Mouse (Mus musculus) ovary, postnatal 10 days (tissue): ENCODE results near the gene Otol1.

Experiments used
- DNase-seq: peaks from one replicate; pipeline ENCODE4 v3.0.0; 2022; ENCODE audit warnings: low spot score

Gene Otol1

DNA sequence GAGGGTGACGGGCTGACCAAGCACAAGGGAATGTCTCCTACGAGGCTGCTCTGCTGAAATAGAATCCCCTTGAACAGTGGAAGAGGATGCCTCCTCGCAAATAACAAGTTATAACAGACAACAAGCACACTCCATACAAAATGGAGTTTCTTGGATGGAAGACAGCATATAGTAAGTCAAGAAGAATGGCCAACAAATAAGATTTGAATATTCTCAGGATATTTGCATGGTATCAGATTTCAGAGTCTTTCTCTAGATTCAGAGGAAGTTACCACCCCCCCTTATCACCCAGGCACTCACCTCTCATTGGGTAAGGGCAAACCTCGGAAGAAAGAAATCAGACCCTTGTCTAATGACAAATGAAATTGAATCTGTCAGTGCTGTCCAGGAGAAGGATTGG is at the start of gene Otol1:
TSS of gene Otol1 (plus strand) at position 301 of the 400 bp plus-strand sequence.
- no peak for DNase-seq

- no peak for DNase-seq
These were observed 45.2 kb upstream of the Otol1 start for GRCm38 (mm10) chr3:69962187-69962586.

DNA sequence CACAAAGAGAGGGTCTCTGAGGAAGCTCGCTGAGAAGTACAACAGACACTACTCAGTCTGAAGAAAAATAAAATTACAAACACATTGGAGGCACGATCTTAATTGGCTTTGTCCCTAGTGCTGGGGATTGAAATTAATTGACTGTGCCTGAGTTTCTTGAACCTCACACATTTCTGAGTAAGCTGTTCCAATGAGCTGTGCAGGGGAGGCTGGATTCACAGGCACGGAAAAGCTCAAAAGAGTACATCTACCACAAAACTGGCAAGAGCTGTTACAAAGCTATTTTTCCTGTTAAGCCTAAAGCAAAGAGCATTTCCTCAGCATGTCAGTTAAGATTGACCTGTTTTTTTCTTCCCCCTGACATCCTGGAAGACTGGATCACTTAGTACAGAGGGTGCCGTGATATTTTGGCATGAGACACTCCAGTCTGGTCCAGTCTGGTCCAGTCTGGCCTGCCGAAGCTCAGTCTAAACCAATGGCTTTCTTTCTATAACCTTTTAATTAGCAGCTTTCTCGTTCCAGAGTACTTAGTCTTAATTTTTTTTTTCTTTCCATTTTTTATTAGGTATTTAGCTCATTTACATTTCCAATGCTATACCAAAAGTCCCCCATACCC is 35.8 kb upstream of the Otol1 start:
- DNase-seq: no peak

GRCm38 (mm10) chr3:69978092-69978491 is 29.3 kb upstream of the Otol1 start:
- no peak for DNase-seq

GRCm38 (mm10) chr3:69993806-69994205 is 13.6 kb upstream of the Otol1 start:
- DNase-seq: no peak

DNA sequence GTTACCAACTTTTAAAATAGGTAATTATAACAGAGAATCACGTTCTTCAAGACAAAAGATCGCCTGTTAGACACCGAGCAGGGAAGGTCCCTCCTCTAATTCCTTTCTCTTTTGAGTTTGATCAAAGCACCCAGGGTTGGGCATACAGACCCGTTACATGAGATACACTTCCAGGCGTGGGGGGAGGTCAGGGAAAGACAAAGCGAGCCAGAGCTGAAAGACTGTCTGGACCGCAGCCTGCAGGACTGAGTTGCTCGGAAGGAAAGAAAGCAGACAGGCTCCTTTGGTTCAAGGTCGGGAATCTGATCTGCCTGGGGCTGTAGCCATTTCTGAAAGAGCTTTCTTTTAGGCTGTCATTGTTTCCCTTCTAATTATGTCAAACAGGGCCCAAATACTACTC is 5.9 kb upstream of the Otol1 start:
- DNase-seq: no peak

GRCm38 (mm10) chr3:70003126-70003764 is 4.2 kb upstream of the Otol1 start:
- no peak for DNase-seq

DNA sequence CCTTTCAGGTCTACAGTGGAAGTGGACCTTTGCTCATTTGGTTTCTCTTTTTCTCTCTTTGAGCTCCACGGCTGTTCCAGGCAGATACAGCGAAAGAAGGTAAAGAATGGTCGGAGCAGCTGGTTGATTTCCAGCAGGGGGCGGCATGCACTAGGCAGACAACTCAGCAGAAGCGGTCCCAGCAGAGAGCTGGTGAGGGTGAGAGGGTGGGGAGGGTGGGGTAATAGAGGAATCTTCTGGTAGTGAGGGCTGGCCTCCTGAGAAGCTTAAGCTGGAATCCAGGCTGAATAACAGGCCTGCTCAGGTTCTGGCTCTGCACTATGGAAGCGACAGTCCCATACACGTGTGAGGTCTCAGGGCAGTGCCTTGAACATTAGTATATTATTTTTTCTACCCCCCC is 3.5 kb upstream of the Otol1 start:
- DNase-seq: no peak

DNA sequence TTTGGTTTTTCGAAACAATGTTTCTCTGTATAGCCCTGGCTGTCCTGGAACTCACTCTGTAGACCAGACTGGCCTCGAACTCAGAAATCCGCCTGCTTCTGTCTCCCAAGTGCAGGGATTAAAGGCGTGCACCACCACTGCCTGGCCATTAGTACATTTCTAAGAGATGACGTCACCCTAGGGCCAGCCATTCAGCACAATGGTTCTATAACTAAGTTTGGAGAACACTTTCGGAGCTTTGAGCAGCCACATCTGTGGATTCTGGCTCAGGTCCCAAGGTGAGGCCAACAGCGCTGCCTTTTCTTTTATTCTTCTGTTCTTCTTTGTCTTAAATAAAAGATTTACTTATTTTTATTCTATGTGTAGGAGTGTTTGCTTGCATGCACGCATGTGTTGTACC is 3.0 kb upstream of the Otol1 start:
- DNase-seq: no peak

DNA sequence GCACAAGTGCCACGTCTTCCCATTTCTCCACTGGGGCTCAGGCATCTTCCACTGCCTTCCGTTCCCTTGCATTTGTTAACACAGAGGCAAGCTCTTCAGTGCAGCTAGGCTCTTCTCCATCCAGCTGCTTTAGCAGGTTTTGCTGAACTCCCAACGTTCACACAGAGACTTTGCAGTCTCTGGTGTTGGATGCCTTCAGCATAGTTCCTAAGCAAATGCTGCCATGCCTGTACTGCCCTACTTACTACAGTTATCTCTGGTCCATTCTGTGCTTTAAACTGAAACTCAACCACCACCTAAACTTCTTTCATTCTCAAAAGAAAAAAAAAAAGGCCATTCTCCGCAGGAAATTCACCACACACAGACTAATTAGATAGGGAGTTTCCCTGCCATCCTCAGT is 5.2 kb downstream of the Otol1 start:
- DNase-seq: no peak

DNA sequence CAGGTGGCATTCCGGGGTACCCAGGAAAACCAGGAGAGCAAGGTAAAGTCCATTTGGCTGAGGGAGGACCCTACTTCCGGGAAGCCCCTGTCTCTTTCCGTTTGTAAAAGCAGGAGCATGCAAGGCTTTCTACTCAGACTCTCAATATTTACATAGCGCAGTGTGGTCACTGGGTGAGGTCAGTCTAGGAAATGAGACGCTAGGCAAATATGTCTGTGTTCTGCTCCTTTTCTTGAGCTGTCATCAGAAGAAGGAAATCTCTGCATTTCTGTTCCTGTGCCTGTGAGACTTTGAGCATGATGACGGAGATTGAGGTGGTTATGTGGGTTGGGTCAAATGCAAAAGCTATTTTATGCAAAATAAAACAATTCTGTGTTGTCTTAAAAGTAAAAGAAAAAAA is 19.2 kb downstream of the Otol1 start:
- no peak for DNase-seq

GRCm38 (mm10) chr3:70029260-70029659 is 21.8 kb downstream of the Otol1 start:
- no peak for DNase-seq

DNA sequence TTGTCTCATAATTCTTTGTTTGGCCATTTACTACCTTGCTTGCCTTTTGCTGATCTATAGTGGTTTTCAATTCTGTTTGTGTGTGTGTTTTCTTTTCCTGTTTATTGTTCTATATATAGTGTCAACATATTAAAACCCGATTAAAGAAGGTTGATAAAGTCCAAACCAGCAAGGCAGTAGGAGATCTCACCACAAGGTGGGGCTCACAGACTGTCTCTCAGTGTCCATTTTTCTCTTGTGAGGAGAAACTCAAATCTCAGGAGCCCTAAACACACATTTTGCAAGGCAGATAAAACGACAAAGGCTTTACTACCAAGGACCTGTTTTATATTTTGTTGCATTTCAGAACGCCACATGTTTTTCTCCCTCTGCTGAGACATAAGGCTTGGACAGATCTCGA is 28.2 kb downstream of the Otol1 start:
- no peak for DNase-seq
